Mouse (Mus musculus): ENCODE measurements around the gene Ctcf. TPM values are rescaled to one million over a fixed set of nuclear protein-coding genes. Genes with fewer than 3 reads are reported as not detected.

Ctcf gene
- total and polyA plus RNA-seq, 3 experiments: 9.3 to 41.9 (median 41.4) TPM

- Histone ChIP-seq H3K36me3 (ENCODE audit: control insufficient read depth, insufficient read depth, low read length) (peaks cover 14% of the 10 kb centered on the region), H3K4me1 (ENCODE audit: control insufficient read depth, insufficient read depth, low read length) (peaks cover 11% of the 10 kb centered on the region), H3K4me3 (peak overlapping the region; percentile 72), H3K27me3 (ENCODE audit: control insufficient read depth, insufficient read depth, low read length) (no peaks in the 10 kb centered on the region), H3K27ac (peak overlapping the region; percentile 89), H3K9ac (ENCODE audit: low read depth, low read length) (peak overlapping the region; percentile 67), H3K79me2 (replicated peaks; ENCODE audit: control insufficient read depth, insufficient read depth, low read length) (peaks cover 8% of the 10 kb centered on the region)
- TF ChIP-seq POLR2A (IDR thresholded peaks at IDR 0.05; ENCODE audit: insufficient read depth, low read depth, low read length) (peak; percentile 57; the same call in 1 of the 2 replicates), CTCF (IDR thresholded peaks at IDR 0.05) (no peak)
- peak; percentile 80 to 84 for DNase-seq
- intact Hi-C loops (cut with DNase I): no loop called here
- 10% methylated on average over 20 of the region's 20 CpGs for WGBS
Observed at GRCm38 (mm10) chr8:105613037-105613436, 23.3 kb upstream of the Ctcf start.

- Histone ChIP-seq H3K27ac (peak overlapping the region; percentile 89), H3K27me3 (ENCODE audit: control insufficient read depth, insufficient read depth, low read length) (no peaks in the 10 kb centered on the region), H3K4me1 (ENCODE audit: control insufficient read depth, insufficient read depth, low read length) (peaks cover 10% of the 10 kb centered on the region), H3K4me3 (peak overlapping the region; percentile 72), H3K36me3 (ENCODE audit: control insufficient read depth, insufficient read depth, low read length) (peaks cover 14% of the 10 kb centered on the region), H3K9ac (ENCODE audit: low read depth, low read length) (peak overlapping the region; percentile 68), H3K79me2 (replicated peaks; ENCODE audit: control insufficient read depth, insufficient read depth, low read length) (peaks cover 8% of the 10 kb centered on the region)
- TF ChIP-seq CTCF (IDR thresholded peaks at IDR 0.05) (no peak), EP300 (IDR thresholded peaks at IDR 0.05; ENCODE audit: insufficient read depth, low read depth, low read length) (peak; percentile 48; the same call in 1 of the 2 replicates), POLR2A (IDR thresholded peaks at IDR 0.05; ENCODE audit: insufficient read depth, low read depth, low read length) (peak; percentile 40; the same call in 1 of the 2 replicates)
- intact Hi-C loops (cut with DNase I): loop anchor here (2.0 kb wide), 1 partner anchor 23 kb away; the partner anchor contains the start of genes Agrp and Ctcf
- WGBS: 20% methylated on average over 50 of the region's 50 CpGs
- peak; percentile 90 to 91 for DNase-seq
Observed at GRCm38 (mm10) chr8:105613830-105614511, 22.4 kb upstream of the Ctcf start.

GRCm38 (mm10) chr8:105615942-105616341 lies 20.4 kb upstream of the Ctcf start:
- TF ChIP-seq CTCF (IDR thresholded peaks at IDR 0.05): no peak
- TF ChIP-seq POLR2A (IDR thresholded peaks at IDR 0.05; ENCODE audit: insufficient read depth, low read depth, low read length): no peak
- TF ChIP-seq EP300 (IDR thresholded peaks at IDR 0.05; ENCODE audit: insufficient read depth, low read depth, low read length): no peak
- 96% methylated on average over 9 of the region's 9 CpGs for WGBS
- Histone ChIP-seq H3K79me2 (replicated peaks; ENCODE audit: control insufficient read depth, insufficient read depth, low read length) (peaks cover 5% of the 10 kb centered on the region; the same call in 1 of the 2 replicates), H3K9ac (ENCODE audit: low read depth, low read length) (no peak overlapping the region), H3K27me3 (ENCODE audit: control insufficient read depth, insufficient read depth, low read length) (no peaks in the 10 kb centered on the region), H3K4me1 (ENCODE audit: control insufficient read depth, insufficient read depth, low read length) (peaks cover 5% of the 10 kb centered on the region), H3K27ac (no peak overlapping the region), H3K4me3 (no peak overlapping the region), H3K36me3 (ENCODE audit: control insufficient read depth, insufficient read depth, low read length) (peaks cover 14% of the 10 kb centered on the region)
- intact Hi-C loops (cut with DNase I): loop anchor here (2.0 kb wide), 1 partner anchor 21 kb away; the partner anchor contains the start of genes Agrp and Ctcf
- no peak for DNase-seq

GRCm38 (mm10) chr8:105617451-105618278 lies 18.7 kb upstream of the Ctcf start:
- H3K36me3 ChIP-seq (ENCODE audit: control insufficient read depth, insufficient read depth, low read length): peaks cover 9% of the 10 kb centered on the region
- no peak overlapping the region for H3K4me3 ChIP-seq
- H3K9ac ChIP-seq (ENCODE audit: low read depth, low read length): no peak overlapping the region
- H3K79me2 ChIP-seq (replicated peaks; ENCODE audit: control insufficient read depth, insufficient read depth, low read length): peaks cover 5% of the 10 kb centered on the region; the same call in 1 of the 2 replicates
- no peak for TF ChIP-seq EP300 (IDR thresholded peaks at IDR 0.05; ENCODE audit: insufficient read depth, low read depth, low read length)
- TF ChIP-seq CTCF (IDR thresholded peaks at IDR 0.05): no peak
- no peak; the same call in 1 of the 2 replicates for TF ChIP-seq POLR2A (IDR thresholded peaks at IDR 0.05; ENCODE audit: insufficient read depth, low read depth, low read length)
- intact Hi-C loops (cut with DNase I): no loop called here
- no peaks in the 10 kb centered on the region for H3K27me3 ChIP-seq (ENCODE audit: control insufficient read depth, insufficient read depth, low read length)
- peak in 1 of 2 experiments; percentile 24 for DNase-seq
- peaks cover 5% of the 10 kb centered on the region; the same call in 1 of the 2 replicates for H3K4me1 ChIP-seq (ENCODE audit: control insufficient read depth, insufficient read depth, low read length)
- H3K27ac ChIP-seq: no peak overlapping the region
- 85% methylated on average over 21 of the region's 21 CpGs for WGBS

- TF ChIP-seq CTCF (IDR thresholded peaks at IDR 0.05) (no peak), EP300 (IDR thresholded peaks at IDR 0.05; ENCODE audit: insufficient read depth, low read depth, low read length) (no peak), POLR2A (IDR thresholded peaks at IDR 0.05; ENCODE audit: insufficient read depth, low read depth, low read length) (no peak)
- H3K27me3 ChIP-seq (ENCODE audit: control insufficient read depth, insufficient read depth, low read length): no peaks in the 10 kb centered on the region
- no peak for DNase-seq
- WGBS: 85% methylated on average over 5 of the region's 5 CpGs
- H3K27ac ChIP-seq: no peak overlapping the region
- H3K4me3 ChIP-seq: no peak overlapping the region
- intact Hi-C loops (cut with DNase I): no loop called here
- H3K36me3 ChIP-seq (ENCODE audit: control insufficient read depth, insufficient read depth, low read length): peaks cover 9% of the 10 kb centered on the region
- no peak overlapping the region for H3K9ac ChIP-seq (ENCODE audit: low read depth, low read length)
- peaks cover 5% of the 10 kb centered on the region; the same call in 1 of the 2 replicates for H3K79me2 ChIP-seq (replicated peaks; ENCODE audit: control insufficient read depth, insufficient read depth, low read length)
- H3K4me1 ChIP-seq (ENCODE audit: control insufficient read depth, insufficient read depth, low read length): peaks cover 6% of the 10 kb centered on the region; the same call in 1 of the 2 replicates
Observed at GRCm38 (mm10) chr8:105618279-105618634, 18.1 kb upstream of the Ctcf start.

Data from heart, adult 2 months (tissue).